Mouse (Mus musculus): ENCODE measurements at regions not wholly inside any gene's neighbourhood (a gene's known extent, or its start where the extent isn't known, plus 50 kb on each side); places are given as distances from the start of the nearest gene placed in this dataset.
A peak's percentile ranks its signal among the peaks of the same experiment; 100 is the strongest.

DNA sequence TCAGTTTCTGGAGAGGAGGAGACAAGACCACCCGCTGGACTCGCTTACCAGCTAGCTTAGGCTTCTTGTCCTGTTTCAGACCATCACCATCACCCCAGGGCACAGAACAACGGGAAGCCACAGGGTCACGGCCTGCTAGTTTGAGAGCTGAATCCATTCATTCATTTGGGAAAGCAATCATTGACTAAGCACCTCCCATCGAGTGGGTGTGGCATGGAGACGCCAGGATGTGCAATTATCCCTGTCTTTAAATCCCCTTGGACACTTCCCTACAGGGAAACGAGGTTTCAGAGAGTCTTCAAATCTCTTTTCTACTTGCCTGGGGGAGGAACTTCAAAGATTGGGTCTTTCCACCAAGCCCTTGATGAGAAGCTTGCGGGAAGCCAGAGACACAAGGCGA is 108.7 kb downstream of the 2410131K14Rik start:
- no peak for DNase-seq (ENCODE audit: low read depth)

DNA sequence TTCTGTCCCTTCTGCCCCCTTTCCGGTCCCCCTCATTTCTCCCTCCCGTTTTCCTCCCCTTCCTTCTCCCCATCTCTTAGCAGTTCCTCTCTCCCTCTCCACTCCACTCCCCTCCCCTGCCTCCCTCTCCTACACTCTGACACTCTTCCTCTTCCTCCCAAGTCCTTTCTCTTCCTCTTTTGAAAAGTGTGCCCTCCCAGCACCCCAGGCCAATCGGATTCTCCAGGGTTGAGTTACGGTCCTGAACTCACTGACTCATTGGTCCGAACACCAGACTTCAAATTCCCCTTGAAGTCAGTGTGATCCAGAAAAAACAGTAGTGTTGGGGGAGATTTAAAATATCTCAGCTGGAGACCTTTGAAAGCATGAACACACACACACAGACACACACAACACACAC is 109.1 kb downstream of the 2410131K14Rik start:
- no peak for DNase-seq (ENCODE audit: low read depth)

DNA sequence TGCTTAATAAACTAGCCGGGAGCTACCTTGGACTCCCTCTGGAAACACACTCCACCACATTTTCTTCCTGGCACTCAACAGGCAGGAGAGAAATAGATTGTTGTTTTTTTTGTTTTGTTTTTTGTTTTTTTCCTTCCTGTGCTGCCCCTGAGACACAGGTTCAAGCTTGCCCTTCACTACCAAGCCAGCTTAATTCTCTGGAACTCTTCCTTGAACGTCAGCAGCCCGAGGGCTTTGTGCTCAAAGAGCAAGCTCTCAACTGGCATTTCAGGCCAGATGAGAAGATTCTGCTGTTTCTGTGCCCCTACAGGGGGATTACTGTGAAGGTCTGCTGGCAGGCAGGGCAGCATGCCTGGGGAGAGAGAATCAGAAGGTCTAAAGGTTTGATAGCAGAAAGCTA is 109.8 kb downstream of the 2410131K14Rik start:
- peak; percentile 91 for DNase-seq (ENCODE audit: low read depth)

DNA sequence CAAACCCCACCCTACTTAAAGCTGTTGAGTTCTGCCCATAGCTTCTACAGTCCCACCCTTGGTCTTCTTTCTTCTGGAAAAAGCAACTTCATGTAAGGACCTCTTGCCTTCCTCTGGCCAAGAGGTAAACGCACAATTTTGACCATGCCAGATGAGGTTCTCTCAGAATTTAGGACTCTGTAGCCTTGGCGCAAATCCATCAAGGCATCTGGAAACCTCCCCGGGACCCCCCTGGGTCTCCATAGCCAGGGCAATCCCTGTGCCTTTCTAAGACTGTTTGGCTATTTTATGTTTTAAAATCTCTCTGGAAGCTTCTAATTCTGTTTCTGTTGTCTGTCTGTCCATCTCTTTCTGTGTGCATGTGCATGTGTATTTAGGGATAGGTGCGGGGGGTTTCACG is 110.3 kb downstream of the 2410131K14Rik start:
- DNase-seq (ENCODE audit: low read depth) = no peak

DNA sequence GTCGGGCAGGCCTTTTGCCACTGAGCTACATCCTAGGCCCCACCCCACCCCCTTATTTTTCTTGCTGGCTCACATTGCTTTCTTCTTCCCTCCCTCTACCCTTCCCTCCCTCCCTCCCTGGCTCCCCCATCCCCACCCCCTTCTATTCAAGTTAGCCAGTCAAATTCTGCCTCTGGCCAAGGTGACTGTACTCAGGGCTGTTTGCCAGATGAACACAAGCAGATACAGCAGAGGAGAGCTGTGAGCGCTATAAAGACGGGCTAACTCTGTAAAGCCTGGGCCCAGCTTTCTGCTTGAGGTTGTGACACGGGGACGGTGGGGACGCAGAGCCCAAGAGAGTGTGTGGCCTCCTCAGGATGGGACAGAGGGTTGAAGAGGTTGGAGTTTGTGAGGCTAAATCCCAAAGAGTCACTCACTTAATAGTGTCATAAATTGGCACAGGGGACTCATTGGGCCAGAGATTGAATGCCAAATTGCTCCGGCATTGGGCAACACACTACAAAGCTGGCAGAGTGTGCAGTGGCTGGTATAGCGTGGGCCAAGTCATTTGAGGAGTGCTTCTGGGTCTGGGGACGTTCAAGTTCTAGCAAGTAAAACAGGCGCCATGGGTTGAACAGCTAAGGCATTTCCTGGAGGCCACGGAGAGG is 110.8 kb downstream of the 2410131K14Rik start:
- peak; percentile 96 for DNase-seq (ENCODE audit: low read depth)

DNA sequence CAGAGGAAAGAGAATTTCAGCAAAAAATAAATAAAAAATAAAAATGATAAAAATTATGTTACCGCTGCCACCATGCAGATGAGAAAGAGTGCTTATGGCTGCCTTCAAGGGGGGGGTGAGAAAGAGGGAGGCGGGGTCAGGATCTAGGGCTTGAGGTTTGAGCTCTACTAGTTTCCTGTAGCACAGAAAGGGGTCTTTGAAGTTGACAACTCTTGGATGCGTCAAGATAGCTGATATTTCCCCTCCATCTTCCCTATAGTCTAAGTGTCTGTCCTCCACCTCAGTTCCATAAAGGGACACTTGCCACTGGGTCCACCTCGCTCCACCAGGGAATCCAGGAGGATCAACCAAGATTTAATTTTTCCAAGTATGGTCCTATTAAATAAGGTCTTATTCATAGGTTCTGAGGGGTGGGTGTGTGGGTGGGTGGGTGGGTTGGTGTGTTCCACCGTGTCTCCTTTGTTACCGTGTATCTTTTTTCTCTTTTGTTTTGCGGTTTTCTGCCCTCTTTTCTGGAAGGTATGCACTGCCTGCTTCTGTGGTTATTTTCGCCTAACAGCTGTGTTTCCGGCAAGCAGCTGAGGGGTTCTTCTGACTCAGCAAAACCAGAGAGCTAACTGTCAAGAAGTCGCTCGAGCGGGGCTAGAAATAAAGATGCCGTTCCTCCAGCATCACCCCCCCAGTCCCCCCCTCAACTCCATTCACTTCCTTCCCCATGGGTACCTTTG is 114.8 kb downstream of the 2410131K14Rik start:
- no peak for DNase-seq (ENCODE audit: low read depth)

DNA sequence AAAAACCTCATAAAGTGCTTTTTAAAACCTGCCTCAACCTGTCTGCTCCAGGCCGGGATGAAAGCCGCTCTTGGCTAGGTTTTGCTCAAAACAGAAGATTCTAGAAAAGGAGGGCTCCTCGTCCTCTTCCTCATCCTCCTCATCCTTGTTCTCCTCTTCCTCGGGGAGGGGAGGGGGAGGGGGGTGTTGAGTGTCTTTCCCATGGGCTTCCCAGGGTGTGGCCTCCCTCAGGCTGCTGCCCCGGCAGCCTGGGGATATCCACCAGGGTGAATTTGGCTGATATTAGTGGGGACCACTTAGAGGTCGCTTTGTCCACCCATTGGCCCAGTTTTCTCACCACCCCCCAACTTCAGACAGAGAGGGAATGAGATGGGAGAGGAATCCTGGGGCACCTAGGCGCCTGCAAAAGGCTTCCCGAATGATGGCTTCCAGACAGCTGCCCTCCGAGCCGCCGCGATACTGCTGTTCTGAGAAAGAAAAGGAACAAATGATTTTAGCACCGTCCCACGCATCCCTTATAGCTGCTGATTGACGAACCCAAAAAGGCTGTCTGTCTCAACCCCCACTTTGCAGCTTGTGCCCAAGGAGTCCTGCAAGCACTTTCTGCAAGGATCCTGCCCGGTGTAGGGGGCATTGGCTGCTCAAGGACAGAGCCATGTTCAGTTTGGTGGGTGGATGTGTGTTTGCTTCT is 115.5 kb downstream of the 2410131K14Rik start:
- no peak for DNase-seq (ENCODE audit: low read depth)

DNA sequence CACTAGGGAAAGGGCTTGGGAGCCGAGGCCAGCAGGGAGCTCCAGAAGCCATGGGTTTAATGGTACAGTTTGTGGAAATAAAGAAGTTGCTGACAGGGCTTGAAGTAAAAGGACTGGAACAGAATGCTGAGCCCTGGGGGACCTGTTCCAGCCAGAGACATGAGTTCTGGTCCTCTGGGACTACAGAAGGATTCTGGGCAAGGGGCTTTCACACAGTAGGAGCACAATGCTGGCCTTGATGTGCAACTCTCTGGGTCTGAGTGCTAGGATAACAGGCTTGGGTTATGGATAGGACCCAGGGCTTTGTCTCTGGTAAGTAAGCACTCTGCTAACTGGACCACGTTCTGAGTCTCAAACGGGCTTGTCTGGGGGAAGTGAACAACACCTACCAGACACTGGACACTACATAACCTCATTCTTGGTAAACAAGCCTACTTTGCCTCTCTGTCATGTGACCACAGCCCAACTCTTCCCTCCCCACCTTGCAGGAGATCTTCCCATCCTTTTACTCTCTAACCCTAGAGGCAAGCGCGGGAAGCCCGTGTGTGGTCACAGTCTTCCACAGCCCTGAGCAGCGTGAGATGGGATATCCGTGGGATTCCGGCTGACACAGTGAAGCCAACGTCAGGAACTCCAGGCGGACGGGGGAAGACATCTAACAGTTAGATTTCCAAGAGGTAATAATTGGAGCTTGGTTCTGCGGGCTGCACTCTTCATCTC is 116.3 kb downstream of the 2410131K14Rik start:
- DNase-seq (ENCODE audit: low read depth) = no peak

DNA sequence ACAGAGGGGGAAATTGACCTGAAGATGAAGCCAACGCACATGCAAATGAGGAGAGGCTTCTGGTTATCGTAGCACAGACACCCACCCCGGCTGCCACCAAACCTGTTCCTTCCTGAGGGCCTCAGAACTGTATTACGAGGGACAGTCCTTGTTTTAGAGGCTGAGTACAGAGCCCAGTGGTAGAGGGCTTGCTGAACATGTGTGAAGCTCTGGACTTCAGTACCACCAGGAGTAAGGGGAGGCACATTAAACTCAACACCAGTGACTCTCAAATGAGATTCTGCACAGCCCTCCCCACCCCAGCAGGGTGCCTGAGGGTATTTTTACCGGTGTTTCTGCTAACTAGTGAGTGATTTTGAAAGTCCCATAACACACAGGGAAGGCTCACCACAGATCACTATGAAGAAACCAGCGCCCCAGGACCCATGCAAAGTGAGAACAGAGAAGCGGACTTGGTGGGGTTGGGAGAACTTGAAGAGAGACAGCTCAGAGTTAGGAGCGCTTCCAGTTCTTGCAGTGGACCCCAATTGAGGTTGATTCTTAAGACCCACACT is 116.9 kb downstream of the 2410131K14Rik start:
- DNase-seq (ENCODE audit: low read depth) = no peak

DNA sequence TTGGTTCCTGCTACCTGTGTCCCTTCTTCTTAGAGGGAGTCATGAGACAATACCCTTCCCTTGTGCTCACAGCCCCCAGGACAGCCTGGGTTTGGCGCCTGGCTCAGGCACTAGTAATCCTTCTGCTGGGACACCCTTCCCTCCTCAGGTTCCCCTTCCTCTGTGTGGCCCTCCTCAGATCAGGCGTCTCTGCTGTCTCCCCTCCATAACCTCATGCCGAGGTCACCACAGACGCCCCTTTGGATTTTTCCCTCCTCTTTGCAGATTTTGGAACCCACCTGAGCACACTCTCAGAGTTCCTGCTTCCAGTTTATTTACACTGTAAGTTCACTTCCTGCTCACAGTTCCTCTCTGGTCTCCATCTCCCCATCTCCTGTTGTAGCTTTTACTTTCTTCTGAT is 117.7 kb downstream of the 2410131K14Rik start:
- no peak for DNase-seq (ENCODE audit: low read depth)

DNA sequence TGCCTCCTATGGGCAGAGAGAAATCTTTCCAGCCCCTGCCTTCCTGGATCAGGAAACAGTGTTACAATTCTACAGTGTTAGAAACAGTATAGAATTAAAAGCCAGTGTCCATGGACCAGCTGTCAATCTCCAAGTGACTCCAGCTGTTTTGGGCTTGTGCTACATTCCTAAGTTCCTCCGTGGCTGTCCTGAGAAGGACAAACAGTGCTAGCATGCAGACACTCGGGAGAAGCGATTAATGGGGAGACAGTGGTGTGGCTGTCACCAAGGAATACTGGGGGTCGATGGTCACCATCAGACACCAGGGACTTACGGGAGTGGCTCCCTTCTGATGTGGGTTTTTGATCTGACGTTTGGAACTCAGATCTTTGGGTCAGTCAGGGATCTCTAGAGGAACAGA is 118.1 kb downstream of the 2410131K14Rik start:
- DNase-seq (ENCODE audit: low read depth) = no peak

DNA sequence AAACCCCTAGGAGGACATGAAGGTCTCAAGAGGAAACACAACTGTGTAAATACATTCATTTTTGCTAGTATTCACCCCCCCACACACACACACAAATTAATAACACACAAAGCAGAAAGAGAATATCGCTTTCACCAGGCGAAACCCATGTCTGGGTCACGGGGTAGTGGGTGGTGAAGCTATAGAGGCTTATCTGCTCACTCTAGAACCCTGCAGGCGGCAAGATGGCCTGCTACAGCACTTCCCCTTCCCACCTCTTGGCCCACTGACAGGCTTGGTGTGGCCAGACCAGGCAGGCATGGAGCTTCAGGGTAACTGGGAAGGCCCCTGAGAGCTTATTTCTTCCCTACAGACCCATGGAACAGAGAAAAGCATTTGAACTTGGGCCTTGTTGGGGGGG is 119.6 kb downstream of the 2410131K14Rik start:
- no peak for DNase-seq (ENCODE audit: low read depth)

DNA sequence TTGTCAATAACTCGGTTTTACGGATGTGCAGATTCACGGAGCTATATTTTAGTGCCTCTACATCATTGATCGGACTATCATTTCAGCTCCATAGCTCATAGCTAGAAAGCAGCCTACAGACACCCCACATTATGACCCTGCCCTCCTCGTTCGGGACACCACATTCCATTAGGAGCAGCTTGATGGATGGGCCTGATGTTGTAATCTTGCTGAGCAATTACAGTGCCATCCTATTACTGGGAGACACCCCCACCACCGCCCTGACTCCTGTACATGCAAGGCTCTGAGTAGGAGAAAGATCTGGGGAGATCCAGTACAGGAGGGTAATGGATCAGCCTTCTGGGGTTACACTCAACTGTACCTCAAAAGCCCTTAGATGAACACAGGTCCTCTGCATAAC is 120.2 kb downstream of the 2410131K14Rik start:
- DNase-seq (ENCODE audit: low read depth) = no peak

DNA sequence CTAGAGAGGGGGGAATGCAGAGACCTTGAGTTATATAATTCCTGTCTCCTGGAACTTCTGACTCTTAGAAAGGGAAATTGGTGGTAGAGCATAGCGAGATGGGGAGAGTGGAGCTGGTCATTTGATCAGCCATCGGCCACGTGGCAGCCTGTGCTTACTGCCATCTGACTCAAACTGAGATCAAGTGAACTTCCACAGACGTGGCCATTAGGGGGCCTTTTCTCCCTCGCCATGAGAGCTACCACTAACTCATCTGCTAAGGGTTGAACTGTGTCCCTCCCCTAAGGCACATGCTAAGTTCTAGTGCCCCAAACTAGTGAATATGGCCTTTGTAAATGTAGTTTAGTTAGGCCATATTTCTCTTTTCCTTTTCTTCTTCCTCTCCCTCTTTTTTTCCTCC is 120.6 kb downstream of the 2410131K14Rik start:
- no peak for DNase-seq (ENCODE audit: low read depth)

DNA sequence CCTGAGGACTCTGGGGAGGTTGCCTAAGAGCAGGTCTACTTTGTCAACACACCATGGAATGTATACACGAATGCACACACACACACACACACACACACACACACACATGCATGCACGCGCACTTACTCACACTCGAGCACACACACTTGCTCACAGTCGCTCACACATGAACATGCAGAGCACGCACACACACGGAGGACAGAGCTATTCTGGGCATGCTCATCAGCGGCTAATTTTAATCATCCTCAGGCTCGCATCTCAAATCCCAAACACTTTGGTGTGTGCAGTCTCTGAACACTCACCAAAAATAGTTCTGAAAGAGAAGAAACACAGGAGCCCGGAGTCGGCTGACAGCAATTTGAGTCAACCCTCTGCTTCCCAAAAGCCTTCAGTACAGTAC is 122.0 kb downstream of the 2410131K14Rik start:
- no peak for DNase-seq (ENCODE audit: low read depth)

DNA sequence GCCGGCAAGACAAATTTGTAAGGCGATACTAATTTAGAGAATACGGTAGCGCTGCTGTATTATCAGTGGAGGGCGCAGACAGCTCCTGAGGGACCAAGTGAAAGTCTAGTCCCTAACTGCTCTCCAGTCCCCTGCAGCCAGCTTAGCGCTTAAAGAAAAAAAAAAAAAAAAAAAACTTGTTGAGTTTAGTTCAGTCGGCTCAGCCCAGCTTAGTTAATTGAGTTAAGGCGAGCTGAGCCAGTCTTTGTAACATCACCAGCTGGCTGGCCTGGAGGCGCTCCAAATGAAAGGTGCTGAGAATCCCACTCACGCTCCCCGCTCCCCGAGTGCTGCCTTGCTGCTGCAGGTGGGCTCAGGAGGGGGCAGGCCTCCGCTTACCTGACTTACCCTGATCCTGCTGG is 128.6 kb downstream of the 2410131K14Rik start:
- DNase-seq (ENCODE audit: low read depth) = no peak

DNA sequence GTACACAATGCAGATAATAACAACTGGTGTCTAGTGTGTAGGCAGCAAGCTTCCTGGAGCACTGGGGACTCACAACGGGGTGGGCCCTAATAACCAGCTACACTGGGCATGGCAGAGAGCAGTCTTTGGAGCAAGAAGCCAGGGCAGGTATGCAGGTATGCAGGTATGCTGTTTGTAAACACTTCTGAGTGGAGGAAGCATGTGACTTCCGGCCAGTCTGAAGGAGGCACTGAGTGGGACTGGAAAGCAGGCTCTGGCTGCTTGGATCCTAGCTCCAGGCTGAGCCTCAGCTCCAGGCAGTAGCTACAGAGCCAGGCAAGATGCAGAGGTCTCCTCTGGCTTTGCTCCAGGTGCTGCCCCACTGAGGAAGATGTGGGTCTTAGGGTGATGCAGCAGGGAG is 129.9 kb downstream of the 2410131K14Rik start:
- no peak for DNase-seq (ENCODE audit: low read depth)

DNA sequence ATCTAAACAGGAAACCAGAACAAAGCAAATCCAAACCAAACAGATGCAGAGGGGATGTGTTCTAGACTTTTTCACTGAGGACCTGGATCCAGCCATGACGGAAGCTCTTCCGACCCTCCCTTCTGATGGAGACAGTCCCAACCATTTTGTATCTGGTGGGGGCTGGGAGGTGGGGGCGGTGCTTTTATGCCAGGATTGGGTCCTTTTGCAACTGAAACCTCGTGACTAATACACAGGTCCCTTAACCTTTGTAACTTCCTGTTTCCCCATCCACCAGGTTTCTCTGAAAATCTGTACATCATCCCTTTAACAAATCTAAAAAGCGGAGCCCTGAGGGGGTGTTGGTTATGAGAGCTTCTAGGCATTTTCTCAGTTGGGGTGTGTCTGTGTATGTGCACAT is 130.9 kb downstream of the 2410131K14Rik start:
- DNase-seq (ENCODE audit: low read depth) = no peak

DNA sequence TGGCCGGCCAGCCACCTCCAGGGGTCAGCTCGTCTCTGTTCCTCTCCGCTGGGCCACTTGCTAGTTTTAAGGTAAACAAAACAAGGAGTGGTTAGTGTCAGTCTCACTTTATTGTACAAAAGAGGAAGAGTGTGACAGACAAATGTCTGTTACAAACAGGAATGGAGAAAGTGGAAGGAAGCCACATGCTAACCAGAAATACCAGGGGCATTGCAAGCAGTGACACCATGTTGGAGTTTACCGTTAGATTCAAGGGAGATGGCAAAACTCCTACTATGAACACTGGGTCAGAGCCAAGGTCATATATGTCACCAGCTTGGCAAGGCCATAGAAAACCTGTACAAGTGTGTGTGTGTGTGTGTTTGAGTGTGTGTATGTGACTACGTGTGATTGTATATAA is 131.5 kb downstream of the 2410131K14Rik start:
- DNase-seq (ENCODE audit: low read depth) = no peak

DNA sequence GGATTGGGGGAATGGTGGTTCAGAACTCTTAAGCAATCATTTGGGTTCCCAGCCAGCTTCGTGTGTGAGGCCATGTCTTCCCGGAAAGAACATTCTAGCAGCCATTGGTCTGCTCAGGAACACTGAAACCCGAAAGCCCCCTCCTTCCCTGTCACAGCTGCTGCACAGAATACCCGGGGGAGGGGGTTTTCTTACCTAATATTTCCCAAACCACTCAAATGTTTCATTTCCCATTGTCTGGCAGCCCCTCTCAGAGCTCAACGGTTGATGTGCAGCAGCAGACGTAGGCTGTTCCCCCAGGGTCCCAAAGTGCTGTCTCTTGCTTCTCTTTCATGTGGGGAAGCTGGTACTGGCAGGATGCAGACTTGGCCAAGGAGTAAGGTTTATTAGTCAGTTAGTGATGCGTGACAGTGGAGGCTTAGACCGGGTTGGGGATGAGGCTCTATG is 132.4 kb downstream of the 2410131K14Rik start:
- DNase-seq (ENCODE audit: low read depth) = no peak

DNA sequence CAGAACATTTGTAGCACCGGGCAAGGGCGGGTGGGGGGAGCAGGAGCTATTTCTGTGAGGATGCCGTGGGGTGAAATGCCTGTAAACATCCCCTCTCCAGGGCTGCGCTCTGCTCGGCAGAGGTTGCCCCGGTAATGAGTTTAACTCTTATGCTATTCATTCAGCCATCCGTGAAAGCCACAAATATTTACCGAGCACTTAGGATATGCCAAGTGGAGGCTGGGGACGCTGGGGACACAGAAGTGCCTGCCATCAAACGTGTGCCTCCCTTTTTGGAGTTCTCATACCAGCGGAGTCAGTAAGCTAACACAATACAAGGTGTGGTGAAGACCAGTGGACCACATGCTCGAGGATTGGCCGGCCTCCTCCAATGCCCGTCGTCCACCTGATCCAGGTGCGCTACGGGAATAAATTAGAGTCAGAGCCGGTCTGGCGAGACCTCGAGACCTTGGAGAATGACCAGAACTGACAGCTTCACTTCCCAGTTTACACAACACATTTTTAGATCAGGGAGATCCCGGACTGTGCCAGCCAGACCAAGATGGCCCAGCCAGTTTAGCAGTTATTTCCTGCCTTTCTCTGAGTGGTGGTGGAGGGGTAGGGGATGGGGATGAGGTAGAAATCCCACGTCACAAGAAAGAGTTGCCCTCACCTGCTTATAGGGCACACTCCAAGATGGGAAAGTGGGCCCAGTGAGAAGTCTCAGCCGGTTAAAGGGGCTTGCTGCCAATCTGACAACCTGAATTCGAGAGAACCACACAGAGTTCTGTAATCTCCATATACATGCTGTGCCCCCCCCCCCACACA is 134.4 kb downstream of the 2410131K14Rik start:
- DNase-seq (ENCODE audit: low read depth) = no peak
